Mouse (Mus musculus) R1 (cell line): ENCODE data around the gene Fbxo41.
"Not testable (repeated sequence)": the region's sequence is repeated elsewhere in the genome, so short reads cannot be mapped to it uniquely, and the experiment has no call there.

Experiments
- DNase-seq: peaks from one replicate; pipeline ENCODE4 v3.0.0-alpha.2; 2018; ENCODE audit warnings: low read depth, low spot score

Gene Fbxo41

GRCm38 (mm10) chr6:85491606-85492005 is 11.2 kb downstream of the Fbxo41 start:
- no peak for DNase-seq

- DNase-seq: no peak
These were observed 12.5 kb downstream of the Fbxo41 start for GRCm38 (mm10) chr6:85490252-85490651.

DNA sequence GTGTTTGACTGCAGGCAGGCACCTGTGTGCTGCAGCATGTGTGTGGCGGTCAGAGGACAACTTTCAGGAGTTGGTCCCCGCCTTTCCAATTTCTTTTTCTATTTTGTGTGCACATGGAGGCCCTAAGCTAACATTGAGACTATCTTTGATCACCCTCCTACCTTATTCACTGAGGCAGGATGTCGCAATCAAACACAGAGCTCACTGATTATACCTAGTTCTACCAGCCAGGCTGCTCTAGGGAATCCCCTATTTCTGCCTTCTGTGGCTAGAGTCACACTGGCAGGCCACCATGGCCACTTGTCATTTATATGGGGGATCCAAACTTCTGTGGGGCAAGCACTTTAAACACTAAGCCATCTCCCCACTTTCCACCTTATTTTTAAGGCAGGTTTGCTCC is 13.1 kb downstream of the Fbxo41 start:
- DNase-seq: no peak

GRCm38 (mm10) chr6:85488510-85488909 is 14.3 kb downstream of the Fbxo41 start:
- no peak for DNase-seq

GRCm38 (mm10) chr6:85485738-85486137 is 17.1 kb downstream of the Fbxo41 start:
- DNase-seq: no peak

- DNase-seq: peak; percentile 58
These were observed 18.7 kb downstream of the Fbxo41 start for GRCm38 (mm10) chr6:85483843-85484721.

- no peak for DNase-seq
These were observed 22.1 kb downstream of the Fbxo41 start for GRCm38 (mm10) chr6:85480685-85481084.

DNA sequence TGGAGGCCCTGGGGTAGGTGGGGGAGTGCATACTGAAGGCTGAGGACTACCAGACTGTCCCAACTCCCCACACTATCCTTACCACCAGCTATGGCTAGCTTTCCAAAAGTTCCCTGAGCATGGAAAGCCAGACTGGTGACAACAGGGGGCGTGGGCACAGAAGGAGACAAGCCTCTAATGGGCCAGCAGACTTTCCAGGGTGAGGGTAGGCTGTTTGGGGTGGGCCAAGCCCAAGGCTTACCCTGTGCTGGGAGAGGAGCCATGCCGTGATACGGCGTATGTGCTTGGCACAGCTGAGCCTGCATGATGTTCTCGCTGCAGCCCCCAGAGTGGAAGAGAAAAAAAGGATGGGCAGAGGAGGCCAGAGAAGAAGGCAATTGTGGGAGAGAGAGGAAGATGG is 22.8 kb downstream of the Fbxo41 start:
- DNase-seq: no peak

DNA sequence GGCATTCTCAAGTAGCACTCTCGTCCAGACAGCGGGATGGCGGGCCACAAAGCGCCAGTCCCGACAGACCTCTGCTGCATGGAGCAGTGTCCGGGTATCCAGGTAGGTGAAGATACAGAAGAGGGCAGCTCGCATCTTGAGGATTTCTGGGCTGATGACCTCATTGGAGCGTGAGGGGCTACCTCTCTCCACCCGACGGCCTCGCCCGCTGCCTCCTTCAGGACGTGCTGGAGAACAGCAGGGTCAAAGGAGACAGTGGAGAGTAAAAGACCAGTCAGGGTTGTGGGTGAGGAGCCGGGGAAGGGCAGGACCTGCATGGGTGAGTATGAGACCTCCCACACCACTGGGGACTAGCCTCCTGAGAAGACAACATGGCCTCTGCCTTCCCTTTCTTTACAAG is 24.4 kb downstream of the Fbxo41 start:
- peak; percentile 42 for DNase-seq

GRCm38 (mm10) chr6:85477366-85477917 is 25.4 kb downstream of the Fbxo41 start:
- peak; percentile 78 for DNase-seq

DNA sequence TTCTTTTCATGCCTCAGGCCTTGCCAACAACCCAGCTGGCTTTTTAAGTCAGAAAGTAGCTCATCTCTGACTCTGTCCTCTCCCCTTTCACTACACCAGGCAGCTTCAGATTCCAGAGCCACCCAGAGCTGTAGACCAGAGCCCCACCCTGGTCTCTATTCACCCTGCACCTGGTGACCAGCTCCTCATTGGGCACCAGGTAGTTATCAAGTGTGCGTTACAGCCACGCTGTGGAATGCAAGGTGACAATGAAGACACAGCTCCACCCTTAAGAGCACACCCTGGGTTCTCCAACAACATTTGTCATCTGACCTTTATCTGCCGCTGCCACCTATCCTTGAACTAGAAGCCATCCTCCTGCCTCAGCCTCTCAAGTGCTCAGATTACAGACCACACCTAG is 27.2 kb downstream of the Fbxo41 start:
- peak; percentile 51 for DNase-seq

DNA sequence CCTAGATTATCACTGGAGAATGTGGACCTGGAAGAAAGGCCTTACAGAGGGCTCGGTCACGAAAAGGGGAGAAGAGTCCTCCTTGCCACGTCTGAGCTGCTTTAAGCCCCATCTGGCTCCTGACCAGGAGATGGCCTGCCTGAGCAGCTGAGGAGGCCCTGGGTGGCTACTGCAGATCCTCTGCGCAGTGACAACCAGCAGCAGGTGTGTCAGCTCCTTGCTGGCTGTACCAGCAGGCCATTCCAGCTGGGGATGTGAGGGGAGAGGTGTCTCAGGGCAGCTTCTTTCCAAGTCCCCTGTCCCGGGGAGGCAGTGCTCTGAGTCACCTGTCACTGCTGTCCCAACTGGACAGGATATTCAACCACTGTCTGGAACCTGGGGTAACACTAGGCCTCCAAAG is 30.3 kb downstream of the Fbxo41 start:
- no peak for DNase-seq

- no peak for DNase-seq
These were observed 30.8 kb downstream of the Fbxo41 start for GRCm38 (mm10) chr6:85471962-85472361.

DNA sequence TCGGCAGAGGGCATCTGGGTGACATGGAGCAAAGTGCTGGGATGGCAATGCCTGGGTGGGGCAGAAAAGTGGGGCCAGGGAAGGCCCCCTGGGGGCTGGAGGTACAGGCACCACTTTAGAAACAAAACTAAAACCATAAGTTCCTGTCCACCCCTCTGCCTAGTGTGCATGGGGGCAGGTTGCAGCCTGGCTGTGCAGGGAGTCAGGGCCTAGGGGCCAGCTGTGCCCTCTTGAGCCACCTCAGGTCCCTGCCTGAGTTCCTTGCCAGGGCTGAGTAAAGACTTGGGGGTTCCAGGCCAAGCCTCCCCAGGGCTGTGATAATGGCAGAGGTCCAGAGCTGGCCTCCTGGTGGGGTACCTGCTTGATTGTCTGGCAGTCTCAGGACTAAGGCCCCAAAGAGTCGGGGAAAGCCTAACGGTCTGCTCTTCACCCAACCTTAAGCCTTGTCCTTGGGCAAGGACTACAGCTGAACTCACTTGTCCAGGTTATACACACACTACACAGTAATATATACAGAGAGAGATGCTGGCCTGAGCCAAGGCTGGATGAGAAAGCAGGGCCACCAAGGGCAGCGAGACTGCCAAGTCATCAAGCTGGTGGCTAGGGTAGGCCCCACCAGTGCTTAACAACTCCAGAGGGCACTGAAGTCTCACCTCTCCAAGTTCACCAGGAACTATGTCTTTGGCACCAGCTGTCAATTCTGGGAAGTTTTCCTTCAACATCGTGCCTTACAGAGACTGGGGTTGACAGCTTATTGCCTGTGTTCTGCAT is 32.9 kb downstream of the Fbxo41 start:
- DNase-seq: no peak

GRCm38 (mm10) chr6:85465381-85465780 is 37.4 kb downstream of the Fbxo41 start:
- peak; percentile 39 for DNase-seq

DNA sequence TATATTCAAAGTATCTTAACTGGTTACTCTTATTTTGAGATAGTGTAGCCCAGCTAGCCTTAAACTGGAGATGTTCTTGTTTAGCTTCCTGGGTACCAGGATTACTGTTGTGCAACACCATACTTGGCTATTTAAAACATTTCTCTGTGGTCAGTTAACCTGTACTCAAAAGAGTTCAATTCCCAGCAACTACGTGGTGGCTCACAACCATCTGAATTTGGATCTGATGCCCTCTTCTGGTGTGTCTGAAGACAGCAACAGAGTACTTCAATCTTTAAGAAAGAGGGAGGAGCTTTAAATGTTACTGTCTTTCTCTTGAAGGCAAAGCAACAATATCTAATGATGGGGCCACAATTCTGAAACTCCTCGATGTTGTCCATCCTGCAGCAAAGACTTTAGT is 43.2 kb downstream of the Fbxo41 start:
- no peak for DNase-seq

DNA sequence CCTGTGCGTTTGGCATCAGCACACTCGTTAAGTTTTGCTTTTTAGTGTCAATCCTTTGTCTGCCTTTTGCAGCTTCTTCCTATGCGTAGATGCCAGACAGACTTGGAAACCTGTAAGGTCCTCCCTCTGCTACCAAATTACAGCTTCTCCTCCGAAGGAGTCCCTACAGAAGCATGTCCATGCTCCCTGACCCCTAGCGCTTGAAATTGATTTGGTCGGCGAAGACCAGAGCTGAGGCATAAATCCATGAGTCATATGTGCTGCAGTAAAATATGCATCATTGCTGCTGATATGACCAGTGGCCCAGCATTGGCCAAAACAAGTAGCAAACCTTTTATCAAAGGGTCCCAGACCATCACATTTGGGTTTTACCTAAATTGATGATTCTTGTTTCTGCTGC is 50.0 kb downstream of the Fbxo41 start:
- DNase-seq: no peak

DNA sequence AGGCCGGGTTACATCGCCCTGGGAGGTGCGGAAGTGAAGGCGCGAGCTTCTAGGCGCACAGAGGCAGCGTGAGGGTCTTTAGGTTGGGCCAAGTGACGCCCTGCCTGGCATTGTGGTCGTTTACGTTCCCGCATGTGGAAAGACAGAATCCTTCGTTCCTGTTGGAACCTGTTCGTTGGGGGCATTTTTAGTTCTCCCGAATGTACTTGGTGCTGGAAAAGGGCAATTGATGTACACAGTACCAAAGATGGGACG is 50.5 kb downstream of the Fbxo41 start:
- DNase-seq: peak; percentile 67

DNA sequence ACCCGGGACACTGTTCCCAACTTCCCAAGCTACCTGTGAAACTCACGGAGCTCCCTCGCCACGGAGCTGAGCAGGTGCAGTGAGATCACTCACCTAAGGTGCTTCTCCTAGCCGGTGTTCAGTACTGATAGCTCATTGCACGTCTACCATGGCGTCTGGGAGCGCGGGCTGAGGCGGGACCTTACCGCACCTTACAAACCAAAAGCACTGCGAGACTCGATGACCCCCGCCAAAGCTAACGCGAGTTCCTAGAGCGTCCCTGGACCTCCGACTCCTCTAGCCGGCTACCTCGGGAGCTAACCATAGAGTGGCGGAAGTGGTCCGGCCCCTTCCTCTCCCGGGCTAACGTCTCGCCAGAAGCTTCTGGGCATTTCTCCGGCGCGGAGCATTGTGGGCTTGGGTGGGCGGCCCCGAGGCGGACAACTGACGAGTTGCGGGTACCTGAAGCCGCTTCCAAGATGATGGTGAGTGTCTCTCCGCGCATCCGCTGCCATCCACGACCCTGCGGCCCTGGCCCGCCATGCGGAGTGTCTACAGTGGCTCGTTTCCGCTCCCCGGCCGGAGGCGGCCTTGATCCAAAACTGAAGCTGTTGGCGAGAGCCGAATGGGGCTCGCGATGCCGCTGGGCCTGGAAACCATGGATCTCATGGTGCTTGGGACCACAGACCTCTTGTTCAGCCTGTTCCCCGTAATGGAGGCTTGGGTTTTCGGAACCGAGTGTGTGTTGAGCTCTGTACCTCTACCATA is 51.0 kb downstream of the Fbxo41 start, which contains the start of gene Pradc1:
Pradc1 (minus strand) TSS at position 307 of the 747 bp plus-strand sequence.
- peak; percentile 99 for DNase-seq

DNA sequence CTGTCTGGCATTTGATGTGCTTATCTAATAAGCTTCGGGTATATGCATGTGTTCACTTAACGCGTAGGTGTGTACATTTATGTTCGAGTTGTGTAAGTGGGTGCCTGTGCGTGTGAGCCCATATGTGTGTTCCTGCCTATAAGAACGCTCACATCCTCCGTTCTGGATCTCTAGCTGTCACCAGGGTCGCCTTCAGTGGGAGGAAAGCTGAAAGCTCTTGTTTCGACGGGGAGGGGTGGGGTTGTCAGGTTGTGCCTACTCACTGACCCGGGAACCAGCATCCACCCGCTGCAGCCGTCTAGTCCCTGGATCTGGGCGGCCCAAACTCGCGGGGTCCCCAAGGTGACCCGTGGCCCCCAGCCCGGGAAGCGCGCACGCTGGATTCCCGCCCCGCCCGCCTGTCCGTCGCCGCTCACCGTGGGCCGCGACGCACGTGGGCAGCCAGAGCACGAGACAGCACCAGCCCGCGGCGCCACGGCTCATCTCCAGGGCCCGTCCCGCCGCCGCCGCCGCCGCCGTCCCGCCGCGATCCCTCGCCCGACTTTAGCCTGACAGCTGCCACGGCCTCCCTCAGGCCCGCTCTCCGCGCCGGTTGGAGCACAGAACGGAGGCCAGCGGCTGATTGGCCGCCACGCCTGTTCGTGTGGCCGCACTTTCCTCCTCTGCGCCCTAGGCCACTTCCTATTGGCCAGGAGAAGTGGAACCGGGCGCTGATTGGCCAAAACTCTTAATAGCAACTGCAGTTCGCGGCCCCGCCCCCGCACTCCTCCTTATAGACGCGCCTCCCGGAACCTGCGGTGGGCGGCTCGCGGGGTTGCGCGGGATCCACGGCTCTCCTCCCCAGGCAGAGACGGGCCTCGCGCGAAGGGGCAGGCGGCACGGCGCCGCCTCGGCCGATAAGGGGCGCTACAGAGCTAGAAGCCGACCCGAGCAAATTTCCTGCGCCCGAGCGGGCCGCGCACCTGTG is 51.8 kb downstream of the Fbxo41 start, which contains the start of gene Cct7:
Cct7 (plus strand) TSS at position 818 of the 967 bp plus-strand sequence.
- peak; percentile 99 for DNase-seq

GRCm38 (mm10) chr6:85450140-85450539 is 52.7 kb downstream of the Fbxo41 start:
- not testable (repeated sequence) for DNase-seq
